Mouse (Mus musculus): ENCODE measurements around the gene Klhl21. TPM values are rescaled to one million over a fixed set of nuclear protein-coding genes. Genes with fewer than 3 reads are reported as not detected.

The Klhl21 gene
- 10 to 100 TPM; 82.1 to 83.9 TPM for total RNA-seq (2021)
- long read RNA-seq, experiment 1, transcript Klhl21-201 (4 exons, 3,986 nt): major isoform, 31 of 69 reads
- long read RNA-seq, experiment 1, partial matches to known transcripts: 32 of 69 reads
- long read RNA-seq, experiment 1, other reads (novel, unspliced or antisense): 6 of 69 reads
- long read RNA-seq, experiment 2, transcript Klhl21-201 (4 exons, 3,986 nt): major isoform, 13 of 36 reads
- long read RNA-seq, experiment 2, partial matches to known transcripts: 11 of 36 reads
- long read RNA-seq, experiment 2, other reads (novel, unspliced or antisense): 12 of 36 reads

GRCm38 (mm10) chr4:152008622-152009075 lies at the start of gene Klhl21:
Gene Klhl21, plus strand, starts transcription at chr4:152008803.
- DNase-seq: peak; percentile 97

- DNase-seq: no peak
These were observed 48.6 kb upstream of the Klhl21 start for GRCm38 (mm10) chr4:151959849-151960512.

DNA sequence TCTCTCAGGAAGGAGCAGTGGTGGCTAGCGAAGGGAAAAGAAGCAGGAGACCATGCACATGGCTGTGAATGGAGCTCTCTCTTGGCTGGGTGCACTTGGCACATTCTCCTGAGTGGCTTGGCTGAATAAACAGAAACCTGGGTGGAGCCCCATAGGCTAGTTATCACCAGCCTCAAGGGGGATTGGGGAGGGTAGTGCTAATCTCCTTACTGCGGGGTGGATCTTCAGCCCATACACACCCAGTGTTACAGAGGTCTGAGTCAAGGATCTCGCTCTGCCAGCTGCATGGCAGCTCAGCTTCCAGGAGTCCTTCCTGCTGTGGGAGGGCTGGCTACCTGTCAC lies 48.1 kb upstream of the Klhl21 start:
- peak in 1 of 2 experiments; percentile 44 for DNase-seq

DNA sequence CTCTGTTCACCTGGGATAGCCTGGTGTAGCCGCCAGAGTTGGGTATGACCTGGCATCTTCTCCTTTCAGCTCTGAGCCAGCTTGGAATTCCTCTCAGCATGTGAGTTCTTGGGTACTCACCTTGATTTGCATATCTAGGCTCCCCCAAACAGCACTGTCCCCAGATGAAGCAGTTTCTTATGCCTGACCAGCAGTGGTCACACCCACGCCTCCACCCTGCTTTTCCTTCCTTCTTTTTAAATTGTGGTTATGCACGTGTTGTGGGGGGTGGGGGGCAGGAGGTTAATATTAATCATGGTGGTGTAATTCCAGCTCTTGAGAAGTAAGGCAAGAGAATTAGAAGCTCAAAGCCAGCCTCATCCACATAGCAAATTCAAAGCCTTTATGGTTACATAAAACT lies 45.8 kb upstream of the Klhl21 start:
- DNase-seq: peak in 1 of 2 experiments; percentile 27

GRCm38 (mm10) chr4:151968204-151968921 lies 40.2 kb upstream of the Klhl21 start:
- DNase-seq: no peak

DNA sequence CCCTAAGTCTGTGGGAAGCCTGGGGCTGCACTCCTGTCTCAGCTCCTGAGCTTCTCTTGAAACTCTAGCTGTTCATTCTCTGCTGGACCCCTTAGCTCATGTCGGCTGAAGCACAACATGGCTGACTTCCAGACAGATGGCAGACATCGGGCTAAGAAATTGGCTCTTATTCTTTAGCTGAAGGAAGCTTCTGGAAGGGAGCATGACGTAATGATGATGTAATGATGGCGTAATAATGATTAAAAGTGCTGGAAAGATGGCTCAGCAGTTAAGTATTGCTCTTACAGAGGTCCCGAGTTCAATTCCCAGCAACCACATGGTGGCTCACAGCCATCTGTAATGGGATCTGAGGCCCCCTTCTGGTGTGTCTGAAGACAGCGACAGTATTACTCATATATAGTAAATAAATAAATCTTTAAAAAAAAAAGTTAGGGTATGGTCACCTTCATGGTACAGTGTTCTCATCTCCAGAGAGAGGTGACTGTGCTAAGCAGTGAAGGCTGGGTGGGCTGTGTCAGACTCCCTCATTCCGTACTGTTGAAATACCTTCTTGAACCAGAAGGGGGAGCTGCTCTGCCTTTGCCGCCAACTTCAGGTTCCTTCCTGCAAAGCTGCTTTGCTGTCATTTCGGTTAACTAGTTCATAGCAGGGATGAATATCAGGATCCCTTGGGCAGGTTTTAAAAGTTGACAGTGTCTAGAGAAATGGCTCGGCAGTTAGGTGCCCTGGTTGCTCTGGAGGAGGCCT lies 36.2 kb upstream of the Klhl21 start:
- peak in 1 of 2 experiments; percentile 41 for DNase-seq

DNA sequence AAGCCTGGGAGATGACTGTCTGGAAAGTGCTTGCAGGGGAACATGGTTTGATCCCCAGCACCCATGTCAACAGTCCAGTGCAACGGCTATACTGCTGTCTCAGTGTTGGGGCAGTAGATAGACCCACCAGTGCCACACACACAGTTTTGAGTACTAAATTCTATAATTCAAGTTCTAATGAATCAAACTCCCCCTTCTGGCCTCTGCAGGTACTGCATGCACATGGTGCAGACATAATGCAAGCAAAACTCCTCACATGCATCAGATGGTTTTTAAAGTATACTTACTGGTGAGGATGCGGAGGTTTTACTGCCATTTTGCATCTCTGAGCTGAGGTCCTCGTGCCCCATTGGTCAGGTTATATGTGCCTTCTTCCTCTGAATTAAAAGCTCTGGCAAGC lies 33.2 kb upstream of the Klhl21 start:
- no peak for DNase-seq

GRCm38 (mm10) chr4:151977748-151978147 lies 30.9 kb upstream of the Klhl21 start:
- DNase-seq: peak; percentile 83 to 96

GRCm38 (mm10) chr4:151980699-151981098 lies 27.9 kb upstream of the Klhl21 start:
- peak in 1 of 2 experiments; percentile 49 for DNase-seq

DNA sequence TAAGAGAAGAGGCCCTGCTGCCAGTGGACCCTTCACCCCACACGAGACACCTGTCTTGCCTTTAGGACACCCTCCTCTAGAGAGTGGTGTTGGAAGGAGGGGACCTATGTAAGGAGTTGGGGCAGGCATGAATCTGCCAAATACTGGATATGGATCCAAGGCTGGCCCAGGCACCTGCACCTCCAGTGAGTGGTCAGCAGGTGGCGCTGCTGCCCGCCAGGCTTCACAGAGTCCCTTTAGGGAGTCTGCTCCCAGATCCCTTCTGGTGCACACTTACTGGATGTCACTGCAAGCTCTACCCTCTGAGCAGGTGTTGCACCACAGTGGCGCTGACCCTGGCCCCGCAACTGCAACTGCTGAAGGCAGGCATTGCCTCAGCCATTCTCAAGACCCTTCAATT lies 27.2 kb upstream of the Klhl21 start:
- peak; percentile 83 to 88 for DNase-seq

DNA sequence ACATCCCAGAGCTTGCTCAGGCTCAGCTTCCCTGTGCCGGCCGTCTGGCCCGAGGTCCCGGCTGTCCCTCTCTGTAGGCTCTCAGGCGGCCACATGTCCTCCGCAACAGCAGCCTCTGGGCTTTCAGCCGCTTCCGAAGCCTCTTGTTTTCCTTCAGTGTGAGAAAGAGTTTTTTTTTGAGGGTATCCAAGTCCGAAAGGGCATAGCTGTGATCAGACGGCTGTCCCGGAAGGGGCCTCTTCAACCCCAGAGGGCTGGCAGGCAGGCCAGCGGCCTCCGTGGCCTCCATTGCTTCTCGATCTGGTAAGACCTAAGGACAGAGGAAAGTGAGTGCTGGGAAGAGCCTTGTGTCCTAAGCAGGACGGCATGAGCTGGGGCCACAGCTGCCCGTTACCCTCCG lies 25.6 kb upstream of the Klhl21 start:
- DNase-seq: no peak

DNA sequence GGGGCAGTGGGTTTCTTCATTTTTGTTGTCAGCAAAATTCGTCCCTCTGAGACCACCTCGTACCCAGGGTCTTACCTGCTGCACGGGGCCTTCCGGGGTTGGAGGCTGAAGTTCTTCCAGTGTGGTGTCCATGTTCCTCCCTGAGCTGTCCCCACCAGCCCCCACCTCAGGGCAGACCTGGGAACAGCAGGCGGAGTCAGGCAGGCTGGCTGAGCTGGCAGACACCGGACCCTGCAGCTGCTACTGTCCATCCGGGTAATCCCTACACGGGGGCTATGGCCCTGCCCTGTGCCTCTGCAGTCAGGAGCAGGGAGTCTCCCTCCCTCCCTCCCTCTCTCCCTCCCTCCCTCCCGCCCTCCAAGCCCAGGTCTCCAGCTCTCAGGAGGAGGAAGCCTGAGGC lies 25.0 kb upstream of the Klhl21 start:
- no peak for DNase-seq

- DNase-seq: no peak
These were observed 22.7 kb upstream of the Klhl21 start for GRCm38 (mm10) chr4:151985886-151986285.

DNA sequence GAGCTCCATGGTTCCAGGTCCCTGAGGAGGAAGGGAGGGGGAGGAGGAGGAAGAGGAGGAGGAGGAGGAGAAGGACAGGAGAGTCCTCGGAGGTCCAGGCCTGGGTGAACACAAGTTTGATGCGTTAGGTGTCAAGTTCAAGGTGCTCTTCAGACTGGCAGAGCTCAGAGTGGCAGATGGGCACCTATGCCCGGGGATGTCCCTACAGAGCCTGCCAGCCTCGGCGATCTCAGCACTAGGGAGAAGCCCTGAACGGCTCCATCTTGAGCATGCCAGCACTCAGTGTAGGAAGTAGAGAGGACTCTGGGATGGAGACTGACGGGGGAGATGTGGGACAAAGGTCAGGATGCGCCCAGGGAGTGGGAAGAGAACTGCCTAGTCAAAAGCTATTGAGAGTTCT lies 22.0 kb upstream of the Klhl21 start:
- DNase-seq: no peak

- no peak for DNase-seq
These were observed 20.6 kb upstream of the Klhl21 start for GRCm38 (mm10) chr4:151988014-151988341.

DNA sequence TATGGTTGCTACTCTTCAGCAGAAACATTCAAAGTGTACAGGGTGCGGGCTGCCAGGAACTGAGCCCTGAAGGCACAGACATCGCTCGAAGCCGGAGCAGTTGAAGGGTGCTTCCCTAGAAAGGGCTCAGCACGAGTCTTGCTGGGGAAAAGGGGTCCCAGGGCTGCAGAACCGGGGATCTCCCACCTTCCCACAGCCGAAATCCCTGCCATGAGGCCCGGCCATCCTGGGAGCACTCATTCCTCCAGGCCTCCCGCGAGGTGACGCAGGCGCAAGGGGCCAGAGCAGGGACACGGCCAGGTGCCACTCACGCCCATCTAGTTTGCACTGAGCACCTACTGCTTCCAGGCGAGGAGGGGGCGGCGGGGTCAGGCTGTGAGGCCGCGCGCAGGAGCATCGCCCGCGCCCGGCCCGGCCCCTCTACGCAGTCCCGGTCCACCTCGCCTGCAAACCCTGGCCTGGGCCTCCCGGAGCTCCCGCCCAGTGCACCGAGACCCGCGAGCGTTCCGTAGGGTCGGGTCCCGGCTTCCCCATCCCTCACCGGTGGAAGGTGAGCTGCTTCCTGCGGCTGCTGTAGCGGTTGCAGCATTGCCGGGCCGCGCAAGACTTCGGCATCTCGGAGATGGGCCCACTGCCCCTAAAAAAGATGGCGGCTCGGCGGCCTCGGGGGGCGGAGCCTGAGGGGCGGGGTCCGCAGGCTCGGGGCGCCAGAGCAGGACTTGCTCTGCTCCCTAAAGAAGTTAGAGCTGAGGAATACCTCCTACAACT lies 20.1 kb upstream of the Klhl21 start, which contains the start of gene Thap3:
Gene Thap3 (minus strand): TSS at position 656 of the 768 bp plus-strand sequence.
- DNase-seq: peak; percentile 89 to 92

DNA sequence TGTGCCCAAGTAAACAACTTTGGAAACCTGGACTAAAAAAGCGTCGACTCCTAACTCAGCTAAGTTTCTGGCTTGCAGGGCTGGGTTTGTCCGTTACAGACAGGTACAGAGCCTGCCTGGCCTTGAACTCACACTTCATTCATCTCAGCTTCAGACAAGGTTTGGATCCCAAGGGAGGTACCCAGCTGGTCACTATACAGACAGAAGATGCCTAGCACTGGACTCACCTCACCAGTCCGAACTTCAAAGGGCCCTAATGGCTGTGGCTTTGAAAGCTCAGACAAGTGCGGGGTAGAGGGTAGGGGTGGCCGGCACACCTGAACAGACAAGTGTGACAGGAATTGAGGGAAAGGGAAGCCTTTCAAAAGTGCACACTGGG lies 19.5 kb upstream of the Klhl21 start:
- DNase-seq: no peak

GRCm38 (mm10) chr4:151992091-151992490 lies 16.5 kb upstream of the Klhl21 start:
- DNase-seq: no peak

DNA sequence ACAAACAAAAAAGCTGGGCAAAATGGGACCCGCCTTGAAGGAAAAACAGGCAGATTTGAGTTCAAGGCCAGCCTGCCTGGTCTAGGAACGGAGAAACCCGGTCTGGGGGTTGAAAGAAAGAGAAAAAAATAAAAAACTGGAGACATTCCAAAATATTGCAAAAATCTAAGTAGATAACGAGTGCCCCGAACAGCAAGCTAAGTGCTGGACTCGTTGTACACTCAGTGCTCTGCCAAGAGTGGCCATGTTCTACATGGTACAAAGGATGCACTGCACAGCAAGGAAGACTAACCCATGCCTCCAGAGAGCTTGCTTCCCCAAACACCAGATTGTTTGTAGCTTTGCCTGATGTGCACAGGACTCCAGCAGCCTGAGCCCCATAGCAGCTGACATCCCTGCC lies 15.6 kb upstream of the Klhl21 start:
- DNase-seq: no peak

GRCm38 (mm10) chr4:151994228-151995171 lies 14.1 kb upstream of the Klhl21 start:
- DNase-seq: peak; percentile 39 to 50

Data from heart, adult 18-20 months (tissue).